Mouse (Mus musculus) CH12.LX (cell line): ENCODE measurements around the gene Emc6. TPM values are rescaled to one million over a fixed set of nuclear protein-coding genes. Genes with fewer than 3 reads are reported as not detected.

ENCODE experiments used
- DNase-seq: peaks from one replicate; pipeline ENCODE4 v3.0.0-alpha.2; 2013; ENCODE audit errors: extremely low read depth
- H3K27ac ChIP-seq: 2 replicates; pipeline ENCODE4 v1.5.1; 2012; ENCODE audit warnings: low read depth, mild to moderate bottlenecking, control low read depth, moderate library complexity; ENCODE audit not compliant: insufficient read depth
- H3K27me3 ChIP-seq: replicated peaks from 2 replicates; pipeline ENCODE3; 2012; ENCODE audit warnings: inconsistent platforms
- H3K36me3 ChIP-seq, 2 experiments: replicated peaks in 1 of 2; 2 replicates each; pipeline versions ENCODE3 to v1.6.1; 2012; ENCODE audit warnings: inconsistent platforms in 1 of 2, low read length in 1 of 2, mild to moderate bottlenecking in 1 of 2, mixed read lengths in 1 of 2, moderate library complexity in 1 of 2; ENCODE audit not compliant: control insufficient read depth in 1 of 2, insufficient read depth in 1 of 2
- H3K4me1 ChIP-seq, 2 experiments: 2 replicates each; pipeline ENCODE4 v1.6.1; 2012; ENCODE audit warnings: inconsistent platforms in 1 of 2, moderate library complexity in 1 of 2; ENCODE audit not compliant: insufficient read depth in 2 of 2, control insufficient read depth in 1 of 2
- H3K4me2 ChIP-seq: 2 replicates; pipeline ENCODE4 v1.6.1; 2012; ENCODE audit warnings: low read depth, mild to moderate bottlenecking, control low read depth; ENCODE audit not compliant: poor library complexity, insufficient read depth, severe bottlenecking
- H3K4me3 ChIP-seq, 3 experiments: fragments of 150-350 bp in 1 of 3; sonication (generic) in 1 of 3; replicated peaks in 1 of 3; 2 replicates each; pipeline versions ENCODE3 to v1.5.1; 2011 to 2012; ENCODE audit warnings: low read depth in 2 of 3, low read length in 2 of 3, mild to moderate bottlenecking in 2 of 3, moderate library complexity in 2 of 3, control low read depth in 1 of 3, improper control_type of control experiment in 1 of 3, inconsistent platforms in 1 of 3, mixed read lengths in 1 of 3; ENCODE audit not compliant: poor library complexity in 1 of 3
- H3K79me2 ChIP-seq: replicated peaks from 2 replicates; pipeline ENCODE4 v1.6.1; 2012; ENCODE audit warnings: mild to moderate bottlenecking, moderate library complexity; ENCODE audit not compliant: control insufficient read depth, poor library complexity, insufficient read depth, severe bottlenecking; ENCODE audit errors: extremely low read depth
- H3K9ac ChIP-seq: 2 replicates; pipeline ENCODE4 v1.6.1; 2012; ENCODE audit warnings: low read depth, mild to moderate bottlenecking, control low read depth, moderate library complexity; ENCODE audit not compliant: insufficient read depth
- H3K9me3 ChIP-seq: replicated peaks from 2 replicates; pipeline ENCODE3; 2012; ENCODE audit warnings: low read length, inconsistent platforms, mixed read lengths
- BHLHE40 ChIP-seq: IDR thresholded peaks from 2 replicates; pipeline ENCODE4 v1.6.1; 2011; ENCODE audit warnings: mild to moderate bottlenecking, low read depth, low read length, improper control_type of control experiment
- CHD2 ChIP-seq: IDR thresholded peaks from 2 replicates; pipeline ENCODE4 v1.6.1; 2011; ENCODE audit warnings: low read length, improper control_type of control experiment
- CTCF ChIP-seq, 2 experiments: IDR thresholded peaks in 1 of 2; conservative IDR thresholded peaks in 1 of 2; 2 replicates each; pipeline ENCODE4 v1.5.1; 2011 to 2012; ENCODE audit warnings: low read depth in 2 of 2, low read length in 2 of 2, improper control_type of control experiment in 1 of 2, inconsistent platforms in 1 of 2, mild to moderate bottlenecking in 1 of 2, moderate library complexity in 1 of 2
- E2F4 ChIP-seq: IDR thresholded peaks from 2 replicates; pipeline ENCODE4 v1.6.1; 2011; ENCODE audit warnings: low read depth, low read length, improper control_type of control experiment; ENCODE audit not compliant: insufficient replicate concordance
- EP300 ChIP-seq: IDR thresholded peaks from 2 replicates; pipeline ENCODE4 v1.6.1; 2011; ENCODE audit warnings: low read length, improper control_type of control experiment
- HCFC1 ChIP-seq: IDR thresholded peaks from 2 replicates; pipeline ENCODE4 v1.6.1; 2012; ENCODE audit warnings: low read depth, mild to moderate bottlenecking, inconsistent platforms, low read length, improper control_type of control experiment
- IRF4 ChIP-seq: IDR thresholded peaks from 2 replicates; pipeline ENCODE4 v1.6.1; 2014; ENCODE audit warnings: low read depth, mild to moderate bottlenecking, inconsistent platforms, low read length, improper control_type of control experiment
- JUN ChIP-seq: IDR thresholded peaks from 2 replicates; pipeline ENCODE4 v1.6.1; 2011; ENCODE audit warnings: low read depth, mild to moderate bottlenecking, low read length, improper control_type of control experiment, moderate library complexity; ENCODE audit not compliant: insufficient read depth
- KAT2A ChIP-seq: IDR thresholded peaks from 2 replicates; pipeline ENCODE4 v1.6.1; 2012; ENCODE audit warnings: low read length, improper control_type of control experiment, inconsistent platforms; ENCODE audit not compliant: insufficient replicate concordance
- MAX ChIP-seq: IDR thresholded peaks from 2 replicates; pipeline ENCODE4 v1.6.1; 2011; ENCODE audit warnings: low read length, improper control_type of control experiment
- MEF2A ChIP-seq: IDR thresholded peaks from 2 replicates; pipeline ENCODE4 v1.6.1; 2014; ENCODE audit warnings: low read depth, mild to moderate bottlenecking, inconsistent platforms, low read length, improper control_type of control experiment, borderline replicate concordance
- RAD21 ChIP-seq: IDR thresholded peaks from 2 replicates; pipeline ENCODE4 v1.6.1; 2011; ENCODE audit warnings: low read depth, mild to moderate bottlenecking, low read length, improper control_type of control experiment, moderate library complexity
- RCOR1 ChIP-seq: conservative IDR thresholded peaks from 2 replicates; pipeline ENCODE4 v1.6.1; 2012; ENCODE audit warnings: low read depth, mild to moderate bottlenecking, inconsistent platforms, low read length, improper control_type of control experiment
- SIN3A ChIP-seq: IDR thresholded peaks from 2 replicates; pipeline ENCODE4 v1.6.1; 2012; ENCODE audit warnings: low read length, improper control_type of control experiment, inconsistent platforms
- SMC3 ChIP-seq: IDR thresholded peaks from 2 replicates; pipeline ENCODE4 v1.6.1; 2011; ENCODE audit warnings: low read depth, low read length, improper control_type of control experiment
- TBP ChIP-seq: conservative IDR thresholded peaks from 2 replicates; pipeline ENCODE4 v1.6.1; 2011; ENCODE audit warnings: low read depth, low read length, improper control_type of control experiment
- UBTF ChIP-seq: IDR thresholded peaks from 2 replicates; pipeline ENCODE4 v1.6.1; 2012; ENCODE audit warnings: low read depth, mild to moderate bottlenecking, inconsistent platforms, low read length, improper control_type of control experiment, moderate library complexity
- USF1 ChIP-seq: IDR thresholded peaks from 2 replicates; pipeline ENCODE4 v1.6.1; 2014; ENCODE audit warnings: low read depth, mild to moderate bottlenecking, inconsistent platforms, low read length, improper control_type of control experiment
- ZC3H11A ChIP-seq: IDR thresholded peaks from 2 replicates; pipeline ENCODE4 v1.6.1; 2012; ENCODE audit warnings: low read depth, mild to moderate bottlenecking, inconsistent platforms, low read length, improper control_type of control experiment
- ZKSCAN1 ChIP-seq: IDR thresholded peaks from 2 replicates; pipeline ENCODE4 v1.6.1; 2012; ENCODE audit warnings: low read depth, inconsistent platforms, low read length, improper control_type of control experiment, borderline replicate concordance
- ZMIZ1 ChIP-seq: IDR thresholded peaks from 2 replicates; pipeline ENCODE4 v1.6.1; 2012; ENCODE audit warnings: low read depth, mild to moderate bottlenecking, inconsistent platforms, low read length, improper control_type of control experiment
- ZNF384 ChIP-seq: IDR thresholded peaks from 2 replicates; pipeline ENCODE4 v1.6.1; 2012; ENCODE audit warnings: low read depth, low read length, improper control_type of control experiment, inconsistent platforms
- dilution Hi-C: fragments of 300-500 bp; cut with MboI; formaldehyde crosslinking; loops from 2 replicates; pipeline ENCODE4 v1.14.3; 2020; ENCODE audit warnings: low sequenced_read_pairs; ENCODE audit not compliant: extremely low pct_unique_long_range_greater_than_20kb, extremely low pct_ligation_motif_present
- in situ Hi-C: fragments of 300-500 bp; cut with MboI; formaldehyde crosslinking; loops from 3 replicates; pipeline ENCODE4 v1.14.3; 2019; ENCODE audit warnings: low sequenced_read_pairs, low pct_ligation_motif_present, low pct_unique_long_range_greater_than_20kb, mixed read lengths
- polyA plus RNA-seq: library from polyadenylated mRNA; unstranded; fragments of >175 nt; gene quantifications from 2 replicates; pipeline ENCODE4 v1.2.1, GENCODE M21; 2012; ENCODE audit warnings: low read depth; ENCODE audit not compliant: insufficient read length
- total RNA-seq, 2 experiments: library from RNA; depleted of rRNA; stranded (reverse); fragments of 300-350 nt in 1 of 2; fragments of >200 nt in 1 of 2; gene quantifications; 2 replicates each; pipeline ENCODE4 v1.2.3; 2012 to 2014

Emc6 gene
- total and polyA plus RNA-seq, 3 experiments, result 124 to 292 (median 138) TPM

GRCm38 (mm10) chr11:73201597-73201996 lies 24.8 kb upstream of the Emc6 start:
- Histone ChIP-seq H3K9me3 (no peaks in the 10 kb centered on the region), H3K27me3 (peaks cover 2% of the 10 kb centered on the region), H3K9ac (no peak overlapping the region), H3K79me2 (no peaks in the 10 kb centered on the region), H3K27ac (no peak overlapping the region), H3K4me1 (peaks cover 6 to 25% of the 10 kb centered on the region in 2 experiments; a peak in 3 of 4 replicates), H3K4me3 (no peak overlapping the region), H3K4me2 (no peak overlapping the region), H3K36me3 (no peaks in the 10 kb centered on the region)
- TF ChIP-seq HCFC1 (no peak), E2F4 (no peak), JUN (no peak), MAX (no peak), SIN3A (no peak), ZC3H11A (no peak), RCOR1 (no peak), CTCF (conservative IDR thresholded peaks at IDR 0.05 in 1 of 2, IDR thresholded peaks at IDR 0.05 in 1 of 2; ENCODE audit: low read depth in 2 of 2, low read length in 2 of 2) (peak in 1 of 2 experiments; percentile 73; a peak in 2 of 4 replicates), IRF4 (no peak), RAD21 (peak; percentile 47), SMC3 (peak; percentile 52), USF1 (no peak), TBP (no peak), EP300 (no peak), ZMIZ1 (no peak), BHLHE40 (peak; percentile 74), ZNF384 (no peak), KAT2A (no peak), CHD2 (no peak), ZKSCAN1 (no peak)
- in situ Hi-C loops (no loop called here), dilution Hi-C loops (no loop called here)
- DNase-seq, result peak; percentile 21

DNA sequence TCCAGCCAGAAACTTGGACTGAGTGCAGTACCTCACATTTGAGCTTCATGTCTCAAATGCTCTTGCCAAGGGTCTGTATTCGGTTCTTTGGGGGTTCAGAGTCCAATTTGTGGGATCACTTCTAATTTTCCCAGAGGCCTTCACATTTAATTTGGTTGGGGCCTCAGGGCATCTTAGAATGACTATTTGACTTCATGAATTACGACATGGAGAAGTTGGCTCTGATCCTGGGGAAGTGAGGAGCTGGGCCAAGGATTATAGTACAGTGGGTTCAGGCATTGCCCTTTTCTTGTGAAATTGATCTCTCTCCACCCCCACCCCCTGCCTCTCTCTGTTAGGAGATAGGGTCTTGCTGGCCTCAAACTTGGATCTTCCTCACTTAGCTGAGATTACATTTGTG lies 24.2 kb upstream of the Emc6 start:
- H3K36me3 ChIP-seq, result no peaks in the 10 kb centered on the region
- no peak for TF ChIP-seq ZMIZ1
- TF ChIP-seq JUN, result no peak
- TF ChIP-seq UBTF, result no peak
- TF ChIP-seq CTCF (conservative IDR thresholded peaks at IDR 0.05 in 1 of 2, IDR thresholded peaks at IDR 0.05 in 1 of 2; ENCODE audit: low read depth in 2 of 2, low read length in 2 of 2), result no peak
- no peak for TF ChIP-seq MEF2A
- no peak for TF ChIP-seq ZKSCAN1
- TF ChIP-seq, all 38 proteins: peak for 0
- dilution Hi-C loops (no loop called here), in situ Hi-C loops (no loop called here)
- no peak overlapping the region for H3K4me2 ChIP-seq
- H3K9me3 ChIP-seq, result no peaks in the 10 kb centered on the region
- H3K79me2 ChIP-seq, result no peaks in the 10 kb centered on the region
- no peak overlapping the region for H3K4me3 ChIP-seq
- H3K4me1 ChIP-seq, result peaks cover 6 to 25% of the 10 kb centered on the region in 2 experiments; a peak in 3 of 4 replicates
- H3K27me3 ChIP-seq, result peaks cover 2% of the 10 kb centered on the region
- H3K27ac ChIP-seq, result no peak overlapping the region
- no peak overlapping the region for H3K9ac ChIP-seq
- no peak for DNase-seq
